Mouse (Mus musculus): ENCODE measurements around the gene Egfl8.

The Egfl8 gene

DNA sequence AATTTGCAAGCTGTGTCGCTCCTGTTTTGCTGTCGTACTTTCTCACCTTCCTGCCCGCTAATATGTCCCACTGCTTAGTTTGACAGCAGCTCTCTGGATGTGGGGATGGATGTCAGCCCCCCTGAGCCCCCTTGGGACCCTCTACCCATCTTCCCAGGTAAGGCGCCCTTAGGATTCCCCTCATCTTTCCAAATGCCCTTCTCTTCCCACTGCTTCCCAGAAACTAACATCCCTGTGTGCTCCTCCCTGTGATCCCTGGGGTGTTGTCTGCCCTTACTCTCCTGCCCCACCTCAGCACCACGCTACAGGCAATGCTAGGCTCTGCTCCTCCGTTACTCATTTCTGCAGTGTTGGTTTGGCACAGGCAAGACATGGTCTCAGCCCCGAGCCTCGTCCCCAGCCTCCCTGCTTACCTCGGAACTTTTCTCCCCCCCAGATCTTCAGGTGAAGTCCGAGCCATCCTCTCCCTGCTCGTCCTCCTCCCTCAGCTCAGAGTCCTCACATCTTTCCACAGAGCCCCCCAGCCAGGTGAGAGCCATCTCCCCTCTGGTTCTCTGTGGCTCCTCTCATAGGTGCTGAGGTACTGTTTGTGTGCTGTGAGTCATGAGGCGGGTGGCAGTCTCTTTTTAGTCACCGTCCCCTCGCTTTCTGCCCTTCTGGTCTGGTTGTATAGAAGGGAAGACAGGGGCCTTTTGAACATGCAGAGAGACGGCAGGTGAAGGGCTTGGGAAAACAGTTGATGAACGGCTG, 32.5 kb upstream of the Egfl8 start:
- no peak for DNase-seq (ENCODE audit: low spot score)

DNA sequence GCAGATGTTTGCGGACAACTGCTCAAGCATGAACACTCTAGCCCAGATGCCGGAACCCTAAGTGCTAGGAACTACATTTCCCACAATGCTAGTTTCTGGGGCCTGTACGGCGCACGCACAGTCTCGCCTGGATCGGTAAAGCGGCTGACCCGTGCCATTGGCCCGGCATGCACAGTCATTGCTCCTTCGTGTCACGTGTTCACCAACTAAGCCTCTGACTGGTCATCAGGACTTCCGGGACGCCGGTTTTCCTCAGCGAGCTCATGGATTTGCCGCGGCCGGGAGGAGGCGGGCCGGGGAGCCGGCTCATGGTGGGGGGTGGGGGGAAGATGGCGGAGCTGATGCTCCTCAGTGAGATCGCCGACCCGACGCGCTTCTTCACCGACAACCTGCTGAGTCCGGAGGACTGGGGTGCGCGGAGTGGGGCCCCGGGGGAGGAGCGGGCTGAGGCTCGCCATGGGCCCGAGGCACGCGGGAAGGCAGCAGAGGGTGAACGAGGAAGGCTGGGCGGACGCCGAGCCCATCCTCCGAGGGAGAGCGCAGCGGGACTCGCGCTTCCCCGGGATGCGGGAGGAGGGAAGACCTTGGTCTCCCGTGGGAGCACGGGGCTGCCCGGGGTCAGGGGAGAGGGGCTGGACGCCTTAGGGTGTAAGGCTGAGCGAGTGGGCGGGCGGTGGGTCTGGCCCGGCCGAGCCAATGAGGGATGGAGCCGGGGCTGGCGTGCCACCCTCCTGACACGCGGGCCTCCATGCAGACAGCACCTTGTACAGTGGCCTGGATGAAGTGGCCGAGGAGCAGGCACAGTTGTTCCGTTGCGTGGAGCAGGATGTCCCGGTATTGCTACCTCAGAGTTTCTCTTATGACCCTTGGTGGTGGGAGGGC, 31.4 kb upstream of the Egfl8 start, which contains the start of gene Atf6b:
Atf6b (plus strand) TSS at position 241 of the 882 bp plus-strand sequence.
- DNase-seq (ENCODE audit: low spot score) = peak; percentile 85

DNA sequence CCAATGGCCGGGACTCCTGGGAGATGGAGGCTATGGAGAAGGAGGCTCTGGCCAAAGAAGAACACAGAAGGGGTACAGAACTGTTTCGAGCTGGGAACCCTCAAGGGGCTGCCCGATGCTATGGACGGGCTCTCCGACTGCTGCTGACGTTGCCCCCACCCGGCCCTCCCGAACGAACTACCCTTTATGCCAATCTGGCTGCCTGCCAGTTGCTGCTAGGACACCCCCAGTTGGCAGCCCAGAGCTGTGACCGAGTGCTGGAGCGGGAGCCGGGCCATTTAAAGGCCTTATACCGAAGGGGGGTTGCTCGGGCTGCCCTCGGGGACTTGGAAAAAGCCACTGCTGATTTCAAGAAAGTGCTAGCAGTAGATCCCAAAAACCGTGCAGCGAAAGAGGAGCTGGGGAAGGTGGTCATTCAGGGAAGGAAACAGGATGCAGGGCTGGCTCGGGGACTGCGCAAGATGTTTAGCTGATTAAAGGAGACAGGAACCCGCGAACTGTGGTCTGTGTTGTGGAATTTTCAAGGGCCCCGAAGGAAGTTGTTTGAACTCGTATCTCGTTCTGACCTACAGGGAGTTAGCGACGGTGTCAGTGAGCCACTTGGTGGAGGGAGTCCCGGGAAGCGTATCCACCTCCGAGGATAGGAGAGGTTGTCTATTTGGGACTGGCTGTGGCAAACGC, 30.2 kb upstream of the Egfl8 start:
- DNase-seq (ENCODE audit: low spot score) = no peak

DNA sequence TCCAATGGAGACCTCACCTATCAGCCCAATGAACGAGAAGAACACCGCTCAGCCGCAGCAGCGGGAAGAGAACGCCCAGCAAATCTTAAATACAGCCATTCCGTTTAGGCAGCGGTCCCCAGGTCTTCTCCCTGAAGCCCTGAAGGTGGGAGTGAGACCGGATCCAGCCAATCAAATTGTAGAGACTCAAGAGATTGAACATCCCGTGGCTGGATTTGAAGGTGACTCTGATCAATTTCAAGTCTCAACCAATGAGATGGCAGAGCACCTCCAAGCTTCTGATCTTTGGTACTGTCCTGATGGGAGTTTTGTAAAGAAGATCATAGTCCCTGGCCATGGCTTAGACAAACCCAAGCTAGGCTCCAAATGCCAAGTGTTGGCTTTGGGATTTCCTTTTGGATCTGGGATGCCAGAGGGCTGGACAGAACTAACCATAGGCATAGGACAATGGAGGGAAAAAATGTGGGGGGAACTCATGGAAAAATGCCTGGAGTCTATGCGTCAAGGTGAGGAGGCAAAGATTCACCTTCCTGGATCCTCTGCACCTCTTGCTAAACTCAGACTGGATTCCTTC, 29.6 kb upstream of the Egfl8 start:
- no peak for DNase-seq (ENCODE audit: low spot score)

DNA sequence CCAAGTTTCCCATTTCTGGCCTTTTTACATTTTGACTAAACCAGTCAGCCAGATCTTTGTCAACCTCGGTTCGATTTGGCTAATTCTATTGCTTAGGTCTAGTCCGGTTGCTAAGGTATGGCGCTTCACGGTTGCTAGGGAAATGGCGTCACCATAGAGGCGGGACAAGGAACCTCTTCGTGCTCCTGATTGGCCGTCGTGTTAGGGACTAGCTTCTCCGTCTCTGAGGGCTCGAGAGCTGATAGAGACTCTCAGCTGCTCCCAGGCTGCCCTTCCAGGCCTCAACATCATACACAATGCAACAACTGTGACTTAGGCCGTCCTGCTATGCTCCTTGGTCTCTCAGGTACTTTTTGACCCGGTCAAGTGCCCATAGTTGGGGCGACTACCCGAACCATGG, 28.8 kb upstream of the Egfl8 start, which contains the start of gene Fkbpl:
Fkbpl (plus strand) TSS at position 157 of the 400 bp plus-strand sequence.
- DNase-seq (ENCODE audit: low spot score) = peak; percentile 88

DNA sequence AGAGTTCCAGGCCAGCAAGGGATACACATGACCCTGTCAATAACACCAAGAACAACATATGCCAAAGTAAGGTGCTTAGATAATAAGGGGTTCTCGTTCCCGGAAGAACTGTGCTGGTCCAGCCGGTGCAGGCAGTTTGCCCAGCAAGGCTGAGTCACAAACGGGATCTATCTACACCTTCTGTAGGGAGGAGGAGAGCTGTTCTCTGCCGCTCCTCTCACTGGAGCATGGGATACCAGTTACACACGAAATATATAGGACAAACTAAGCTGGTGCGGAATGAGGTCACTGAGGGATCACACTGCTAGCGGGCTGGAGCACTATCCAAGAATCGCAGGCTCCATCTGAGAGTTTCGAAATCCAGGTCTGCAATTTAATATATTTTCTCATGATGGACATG, 28.2 kb upstream of the Egfl8 start:
- DNase-seq (ENCODE audit: low spot score) = no peak

DNA sequence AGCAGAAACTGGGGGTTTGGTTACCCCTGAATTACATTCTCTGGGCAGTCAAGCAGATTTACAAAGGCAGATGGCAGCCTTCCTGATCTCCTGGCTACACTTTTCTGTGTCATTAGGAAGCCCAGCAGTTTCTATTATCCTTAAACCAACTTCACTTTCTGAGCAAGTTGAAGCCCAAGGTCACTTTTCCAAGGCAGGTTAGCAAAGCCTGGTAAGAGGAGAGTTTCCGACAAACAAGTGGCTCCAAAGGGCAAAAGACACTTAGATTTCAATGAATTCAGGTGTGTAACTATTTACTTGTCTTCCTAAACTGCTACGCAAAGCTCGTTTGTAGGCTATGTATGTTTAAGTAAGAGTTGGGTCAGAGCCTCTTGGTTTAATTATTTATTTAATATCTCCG, 27.6 kb upstream of the Egfl8 start:
- no peak for DNase-seq (ENCODE audit: low spot score)

DNA sequence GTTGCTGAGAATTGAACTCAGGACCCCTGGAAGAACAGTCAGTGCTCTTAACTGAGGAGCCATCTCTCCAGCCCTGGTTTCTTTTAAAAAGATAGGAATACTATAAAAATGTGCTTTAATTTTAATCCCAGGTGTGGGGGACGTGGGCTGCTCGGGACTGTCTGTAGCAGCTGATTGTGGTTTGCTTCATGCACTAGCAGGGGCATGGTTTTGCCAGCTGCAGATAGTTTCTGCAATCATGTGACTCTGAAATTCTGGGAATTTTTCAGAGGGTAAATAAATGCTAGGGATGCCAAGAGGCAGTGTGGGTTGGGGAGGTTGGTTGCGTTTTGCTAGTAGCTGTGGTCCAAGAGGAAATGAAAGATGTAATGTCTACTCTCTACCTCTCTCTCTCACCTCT, 26.2 kb upstream of the Egfl8 start:
- no peak for DNase-seq (ENCODE audit: low spot score)

DNA sequence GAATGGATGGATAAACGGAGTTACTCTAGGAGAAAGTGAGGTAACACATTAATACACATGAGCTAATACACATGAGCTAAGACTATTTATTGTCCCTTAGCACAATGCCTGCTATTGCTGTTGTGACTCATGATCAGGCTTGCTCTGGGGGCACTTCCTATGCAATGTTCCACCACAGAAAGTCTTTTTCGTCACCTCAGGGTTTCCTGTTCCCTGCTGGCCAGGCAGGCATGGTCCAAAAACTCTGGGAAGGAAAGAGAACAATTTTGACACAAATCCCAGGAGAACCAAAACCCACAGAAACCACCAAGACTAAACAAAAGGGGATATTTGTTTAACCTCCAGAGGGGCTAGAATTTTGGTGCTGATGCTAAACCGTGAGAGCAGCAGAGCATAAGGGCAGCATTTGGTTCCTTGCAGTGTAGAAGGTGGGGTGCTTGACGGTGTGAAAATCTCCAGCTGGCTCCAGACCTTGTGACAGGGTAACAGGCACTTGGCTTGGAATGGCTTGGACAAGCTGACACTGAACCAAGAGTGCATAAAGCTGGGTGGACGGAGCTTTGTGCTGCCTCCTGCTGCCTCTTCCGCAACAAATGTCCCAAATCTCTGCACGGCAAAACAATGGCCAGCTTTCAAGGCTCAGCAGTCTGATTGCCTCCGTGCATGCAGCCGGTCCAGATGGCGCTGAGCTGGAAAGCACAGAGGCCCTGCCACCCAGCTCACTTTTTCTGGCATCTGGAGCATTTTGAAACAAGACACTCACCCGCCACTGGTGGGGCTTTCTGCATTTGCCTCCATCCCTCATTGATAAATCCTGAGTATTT, 25.2 kb upstream of the Egfl8 start:
- DNase-seq (ENCODE audit: low spot score) = no peak

DNA sequence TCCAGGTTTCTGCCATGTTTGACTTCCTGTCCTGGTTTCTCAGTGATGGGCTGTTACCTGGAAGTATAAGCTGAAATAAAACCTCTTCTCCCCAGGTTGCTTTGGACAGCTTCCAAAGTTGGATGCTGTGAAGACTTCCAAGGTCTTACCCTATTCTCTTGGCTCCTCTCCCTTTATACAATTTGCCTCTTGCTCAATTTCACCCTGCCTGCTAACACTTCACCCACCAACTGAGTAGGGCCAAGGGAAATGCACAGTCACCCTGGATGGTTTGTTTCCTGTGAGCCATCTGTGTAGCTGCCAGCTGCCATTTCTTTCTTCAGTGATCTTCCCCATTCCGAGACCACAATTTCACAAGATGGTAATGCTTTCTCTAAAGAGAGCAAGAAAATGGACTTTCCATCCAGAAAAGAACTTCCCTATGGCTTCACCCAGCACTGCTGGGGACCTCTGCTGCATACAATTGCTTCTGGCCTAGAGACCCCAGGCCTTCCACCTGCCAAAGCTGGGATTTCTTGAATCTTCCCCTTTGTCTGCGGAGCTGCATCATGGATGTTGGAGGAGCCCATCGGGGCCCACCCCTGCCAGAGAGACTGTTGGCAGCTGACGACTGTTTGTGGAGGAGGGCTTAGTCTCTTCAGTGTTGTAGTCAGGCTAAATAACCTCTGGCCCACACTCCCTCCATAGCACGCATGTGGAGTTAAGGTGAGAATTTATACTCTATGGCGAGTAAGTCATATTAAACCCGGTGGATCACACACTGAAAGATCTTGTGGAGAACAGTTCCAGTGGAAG, 23.9 kb upstream of the Egfl8 start:
- DNase-seq (ENCODE audit: low spot score) = no peak

DNA sequence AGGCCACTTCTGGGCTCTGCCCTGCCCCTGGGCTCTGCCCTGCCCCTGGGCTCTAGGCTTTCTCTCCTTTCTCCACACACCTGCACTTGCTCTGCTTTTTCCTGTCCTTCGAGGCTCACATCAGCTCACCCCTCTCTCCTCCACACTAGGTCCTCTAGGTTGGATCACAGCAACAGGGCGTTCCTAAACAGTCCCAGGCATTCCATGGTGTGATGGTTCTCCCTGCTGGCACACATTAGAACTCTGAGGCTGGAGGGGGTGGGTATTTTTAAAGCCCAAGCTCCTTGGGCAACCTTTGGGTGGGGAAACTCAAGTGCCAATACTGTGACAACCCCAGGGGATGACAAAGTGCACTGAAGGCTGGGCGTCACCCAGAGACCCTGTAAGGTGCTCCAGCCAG, 21.7 kb upstream of the Egfl8 start:
- DNase-seq (ENCODE audit: low spot score) = no peak

DNA sequence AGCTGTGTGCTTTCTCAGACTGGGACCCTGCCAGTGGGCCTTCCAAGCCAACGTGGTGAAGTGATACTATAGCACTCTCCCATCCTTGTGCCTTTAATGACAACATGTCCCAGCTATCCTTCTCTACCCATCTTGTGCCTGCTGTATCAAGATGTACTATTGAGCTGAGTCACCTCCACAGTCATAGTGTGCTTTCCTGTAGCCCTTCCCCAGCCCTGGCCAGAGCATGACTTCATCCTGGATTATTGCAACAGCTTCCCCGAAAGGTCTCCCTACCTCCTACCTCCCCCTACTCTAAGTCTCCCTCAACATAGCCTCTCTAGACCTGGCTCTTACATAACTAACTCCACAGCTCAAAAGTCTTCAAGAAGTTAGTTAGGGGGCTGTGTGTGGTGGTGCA, 19.9 kb upstream of the Egfl8 start:
- DNase-seq (ENCODE audit: low spot score) = no peak

DNA sequence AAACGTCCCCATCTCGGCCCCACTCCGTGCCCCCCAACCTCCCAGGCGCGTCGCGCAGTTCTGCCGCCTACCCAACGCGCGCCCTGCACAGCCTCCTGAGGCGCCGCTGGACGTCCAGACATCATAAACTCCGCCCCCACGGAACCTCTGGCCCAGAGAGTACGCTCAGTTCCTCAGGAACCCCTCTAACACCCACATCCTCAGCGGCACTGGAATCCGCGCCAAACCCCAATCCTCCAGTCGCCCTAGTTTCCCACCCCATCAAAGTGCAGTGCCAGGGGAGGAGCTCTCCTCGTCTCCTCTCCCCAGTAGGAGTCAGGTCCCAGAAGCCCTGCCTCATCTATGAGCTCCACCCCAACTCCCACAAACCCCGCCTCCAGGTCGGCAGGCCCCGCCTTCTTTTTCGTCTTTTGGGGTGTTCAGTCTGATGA, 16.5 kb upstream of the Egfl8 start:
- peak; percentile 46 for DNase-seq (ENCODE audit: low spot score)

DNA sequence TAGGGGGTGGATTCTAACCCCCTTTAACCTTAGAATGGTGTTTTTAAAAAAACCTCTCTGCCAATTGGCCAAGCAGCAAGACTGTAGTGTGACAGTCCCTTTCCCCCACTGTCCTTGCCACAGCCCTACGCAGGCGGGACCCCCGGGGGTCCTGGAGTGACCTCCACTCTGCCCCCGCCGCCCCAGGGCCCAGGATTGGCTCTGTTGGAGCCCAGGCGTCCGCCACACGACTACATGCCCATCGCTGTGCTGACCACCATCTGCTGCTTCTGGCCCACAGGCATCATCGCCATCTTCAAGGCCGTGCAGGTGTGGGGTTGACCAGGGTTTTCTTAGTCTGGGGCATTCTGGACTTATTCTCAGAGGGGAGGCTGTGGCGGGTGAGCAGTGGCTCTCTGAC, 15.9 kb upstream of the Egfl8 start:
- no peak for DNase-seq (ENCODE audit: low spot score)

DNA sequence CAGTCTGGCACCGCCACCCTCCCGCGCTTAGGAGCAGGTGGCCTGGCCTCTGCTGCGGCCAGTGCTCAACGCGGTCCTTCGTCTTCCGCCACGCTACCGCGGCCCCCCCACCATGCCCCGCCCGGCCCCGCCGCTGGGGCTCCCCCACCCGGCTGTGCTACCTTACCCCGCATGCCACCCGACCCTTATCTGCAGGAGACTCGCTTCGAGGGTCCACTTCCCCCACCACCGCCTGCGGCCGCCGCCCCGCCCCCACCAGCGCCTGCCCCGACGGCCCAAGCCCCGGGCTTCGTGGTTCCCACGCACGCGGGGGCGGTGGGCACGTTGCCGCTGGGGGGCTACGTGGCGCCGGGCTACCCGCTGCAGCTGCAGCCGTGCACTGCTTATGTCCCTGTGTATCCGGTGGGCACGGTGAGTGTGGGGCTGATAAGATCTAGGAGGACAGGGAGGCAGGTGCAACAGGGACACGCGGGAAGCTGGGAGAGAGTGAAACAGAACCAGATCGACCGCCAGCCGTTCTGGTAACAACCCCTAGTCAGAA, 15.1 kb upstream of the Egfl8 start:
- DNase-seq (ENCODE audit: low spot score) = no peak

DNA sequence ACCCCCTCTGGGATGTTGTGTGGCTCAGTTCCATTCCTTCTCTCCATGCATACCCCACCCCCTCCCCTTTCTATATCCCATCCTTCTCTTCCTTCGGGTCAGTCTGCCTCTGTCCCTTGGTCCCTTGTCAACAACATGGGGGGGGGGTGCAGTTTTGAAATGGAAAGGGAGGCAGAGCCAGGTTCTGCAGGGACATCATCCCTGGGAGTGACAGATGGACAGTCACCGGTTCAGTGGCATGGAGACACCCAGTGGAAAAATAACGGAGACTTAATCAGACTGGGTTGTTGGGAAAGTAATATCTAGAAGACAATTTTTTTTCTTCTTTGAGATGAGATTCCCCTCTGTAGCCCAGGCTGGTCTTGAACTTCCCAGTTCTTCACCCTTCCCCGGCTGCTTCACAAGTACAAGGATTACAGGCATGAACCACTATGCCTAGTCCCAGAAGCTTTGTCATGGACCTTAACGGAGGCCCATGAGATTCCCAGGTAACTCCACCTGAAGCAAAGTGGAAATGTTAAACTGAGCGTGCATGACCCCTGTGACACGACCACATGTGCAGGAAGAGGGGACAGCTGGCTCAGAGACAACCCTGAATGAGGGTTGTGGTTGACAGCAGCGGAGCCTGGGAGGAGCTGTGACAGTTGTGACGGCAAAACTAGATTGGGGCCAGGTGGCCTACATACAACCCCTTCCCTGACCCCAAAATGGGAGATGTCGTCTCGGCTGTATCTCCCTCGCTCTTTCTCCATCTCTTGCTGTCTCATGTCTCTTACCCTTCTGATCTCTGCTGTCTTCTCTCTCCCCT, 14.2 kb upstream of the Egfl8 start:
- DNase-seq (ENCODE audit: low spot score) = no peak

DNA sequence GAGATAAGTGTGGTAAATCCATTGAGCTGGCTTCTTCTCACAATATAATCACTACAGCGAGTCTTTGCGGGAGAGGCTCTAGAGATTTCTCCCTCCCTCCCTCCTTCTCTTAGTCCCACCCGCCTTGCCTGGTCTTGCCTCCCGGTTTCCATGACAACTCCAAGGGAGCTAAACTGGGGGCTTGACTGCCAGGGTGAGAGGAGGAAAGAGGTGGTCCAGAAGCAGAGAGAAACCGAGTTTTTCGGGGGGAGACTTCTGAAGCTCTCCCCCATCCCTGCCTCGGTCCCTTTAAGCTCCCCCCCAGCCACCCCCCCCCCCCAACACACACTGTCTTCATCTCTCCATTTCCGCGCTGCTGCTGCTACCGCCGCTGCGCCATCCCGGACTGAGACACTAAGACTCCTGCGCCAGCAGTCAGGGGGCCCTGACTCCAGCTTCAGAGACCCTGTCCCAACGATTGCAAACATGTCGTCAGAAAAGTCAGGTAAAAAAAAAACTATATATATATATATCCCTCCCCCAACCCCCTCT, 13.5 kb upstream of the Egfl8 start, which contains the start of gene Prrt1:
Prrt1 (plus strand) TSS at position 313 of the 531 bp plus-strand sequence.
- DNase-seq (ENCODE audit: low spot score) = no peak

DNA sequence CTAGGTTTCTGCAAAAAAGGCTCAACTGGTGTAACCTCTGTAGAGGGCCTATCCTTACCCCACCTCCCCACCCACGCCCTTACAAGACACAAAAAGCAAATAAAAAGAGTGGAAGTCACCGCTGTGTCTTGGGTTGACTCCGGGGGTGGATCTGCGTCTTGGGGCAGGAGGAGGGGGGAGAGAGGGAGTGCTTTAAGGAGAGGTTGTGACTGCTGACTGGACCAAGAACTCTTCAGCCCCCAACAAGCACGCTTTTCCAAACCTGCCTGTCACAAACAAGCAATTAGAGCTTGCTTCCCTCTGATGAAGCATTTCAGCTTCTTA, 12.8 kb upstream of the Egfl8 start:
- DNase-seq (ENCODE audit: low spot score) = no peak
